Mouse (Mus musculus) kidney, embryonic 15.5 days (tissue): Measurements from ENCODE around the gene Foxp1. TPM values are rescaled to one million over a fixed set of nuclear protein-coding genes. Genes with fewer than 3 reads are reported as not detected.
A peak's percentile ranks its signal among the peaks of the same experiment; 100 is the strongest.

ENCODE experiments used
- ATAC-seq: fragments of 200-750 bp; cut with Nextera tagmentation; replicated peaks from 2 replicates; pipeline ENCODE4 v1.8.0; 2017; ENCODE audit warnings: moderate TSS enrichment; ENCODE audit not compliant: low FRiP score
- H3K27ac ChIP-seq: fragments of 300-500 bp; sonication (generic); 2 replicates; pipeline ENCODE4 v1.5.1; 2015; ENCODE audit warnings: mild to moderate bottlenecking, inconsistent platforms
- H3K27me3 ChIP-seq: fragments of 300-500 bp; sonication (generic); 2 replicates; pipeline ENCODE4 v1.6.1; 2015; ENCODE audit warnings: inconsistent platforms
- H3K36me3 ChIP-seq: fragments of 300-500 bp; sonication (generic); 2 replicates; pipeline ENCODE4 v1.6.1; 2015; ENCODE audit warnings: inconsistent platforms
- H3K4me1 ChIP-seq: fragments of 300-500 bp; sonication (generic); 2 replicates; pipeline ENCODE4 v1.6.1; 2015; ENCODE audit warnings: inconsistent platforms
- H3K4me2 ChIP-seq: fragments of 300-500 bp; sonication (generic); 2 replicates; pipeline ENCODE4 v1.6.1; 2015; ENCODE audit warnings: moderate library complexity, mild to moderate bottlenecking, inconsistent platforms
- H3K4me3 ChIP-seq: fragments of 300-500 bp; sonication (generic); replicated peaks from 2 replicates; pipeline ENCODE4 v1.5.1; 2015; ENCODE audit warnings: mild to moderate bottlenecking, inconsistent platforms
- H3K9ac ChIP-seq: fragments of 300-500 bp; sonication (generic); 2 replicates; pipeline ENCODE4 v1.6.1; 2015; ENCODE audit warnings: mild to moderate bottlenecking, inconsistent platforms
- H3K9me3 ChIP-seq: fragments of 300-500 bp; sonication (generic); replicated peaks from 2 replicates; pipeline ENCODE4 v1.6.1; 2016; ENCODE audit warnings: inconsistent platforms
- WGBS: fragments of 180-500 bp; shearing (Covaris S2); methylation state at CpG from one replicate; pipeline ENCODE4 v1.1.7; 2015; ENCODE audit warnings: mixed read lengths; 5-methylcytosine and 5-hydroxymethylcytosine counted together
- polyA plus RNA-seq: library from polyadenylated mRNA; unstranded; fragments of >200 nt; fragmentation: Nextera tagmentation; extraction: Ambion mirVana; gene quantifications from 2 replicates; pipeline ENCODE4 v1.2.1, GENCODE M21; 2015

Foxp1 gene
- polyA plus RNA-seq, 1 experiment from 2014 or later, result 50.2 TPM

GRCm38 (mm10) chr6:99534211-99534745 lies 11.8 kb upstream of the Foxp1 start:
- Histone ChIP-seq H3K9ac (no peak overlapping the region), H3K27ac (no peak overlapping the region), H3K36me3 (no peaks in the 10 kb centered on the region), H3K4me3 (no peak overlapping the region), H3K27me3 (no peaks in the 10 kb centered on the region), H3K9me3 (no peaks in the 10 kb centered on the region), H3K4me1 (no peaks in the 10 kb centered on the region; the same call in 1 of the 2 replicates), H3K4me2 (no peak overlapping the region)
- 65% methylated on average over 5 of the region's 5 CpGs for WGBS
- no peak for ATAC-seq

GRCm38 (mm10) chr6:99532458-99532857 lies 9.9 kb upstream of the Foxp1 start:
- no peaks in the 10 kb centered on the region; the same call in 1 of the 2 replicates for H3K4me1 ChIP-seq
- H3K9me3 ChIP-seq, result 0 out of 2 replicates have a peak, but pooled peaks cover under 1% of the 10 kb centered on the region
- WGBS, result 84% methylated on average over 4 of the region's 4 CpGs
- ATAC-seq, result no peak
- H3K36me3 ChIP-seq, result peaks cover 3% of the 10 kb centered on the region; the same call in 1 of the 2 replicates
- no peak overlapping the region for H3K9ac ChIP-seq
- H3K4me2 ChIP-seq, result no peak overlapping the region
- H3K4me3 ChIP-seq, result no peak overlapping the region
- no peaks in the 10 kb centered on the region for H3K27me3 ChIP-seq
- no peak overlapping the region for H3K27ac ChIP-seq

GRCm38 (mm10) chr6:99528972-99529371 lies 6.5 kb upstream of the Foxp1 start:
- H3K36me3 ChIP-seq, result peaks cover 17% of the 10 kb centered on the region
- no peak overlapping the region for H3K4me2 ChIP-seq
- H3K4me3 ChIP-seq, result no peak overlapping the region
- H3K27me3 ChIP-seq, result no peaks in the 10 kb centered on the region
- no peak for ATAC-seq
- H3K9me3 ChIP-seq, result peaks cover 5% of the 10 kb centered on the region; the same call in 1 of the 2 replicates
- peaks cover 5% of the 10 kb centered on the region for H3K4me1 ChIP-seq
- H3K27ac ChIP-seq, result no peak overlapping the region
- WGBS, result 77% methylated on average over 2 of the region's 2 CpGs
- no peak overlapping the region for H3K9ac ChIP-seq

- peaks cover 5% of the 10 kb centered on the region; the same call in 1 of the 2 replicates for H3K9me3 ChIP-seq
- no peak overlapping the region for H3K27ac ChIP-seq
- WGBS, result 86% methylated on average over 6 of the region's 6 CpGs
- H3K4me2 ChIP-seq, result no peak overlapping the region
- no peak overlapping the region for H3K4me3 ChIP-seq
- H3K27me3 ChIP-seq, result no peaks in the 10 kb centered on the region
- H3K9ac ChIP-seq, result no peak overlapping the region
- no peak for ATAC-seq
- H3K36me3 ChIP-seq, result peaks cover 17% of the 10 kb centered on the region
- H3K4me1 ChIP-seq, result peaks cover 10% of the 10 kb centered on the region
These were observed 5.1 kb upstream of the Foxp1 start for GRCm38 (mm10) chr6:99527457-99528105.

- Histone ChIP-seq H3K4me2 (no peak overlapping the region), H3K9me3 (peaks cover 5% of the 10 kb centered on the region; the same call in 1 of the 2 replicates), H3K27me3 (no peaks in the 10 kb centered on the region), H3K27ac (no peak overlapping the region), H3K9ac (no peak overlapping the region), H3K4me1 (peaks cover 10% of the 10 kb centered on the region), H3K36me3 (peaks cover 17% of the 10 kb centered on the region), H3K4me3 (no peak overlapping the region)
- WGBS, result 48% methylated on average over 8 of the region's 8 CpGs
- no peak for ATAC-seq
These were observed 2.8 kb upstream of the Foxp1 start for GRCm38 (mm10) chr6:99525351-99525750.

- Histone ChIP-seq H3K4me3 (peak overlapping the region; percentile 77), H3K9ac (peak overlapping the region; percentile 90), H3K9me3 (peaks cover 5% of the 10 kb centered on the region; the same call in 1 of the 2 replicates), H3K36me3 (peaks cover 17% of the 10 kb centered on the region), H3K4me1 (peaks cover 14% of the 10 kb centered on the region), H3K4me2 (peak overlapping the region; percentile 88), H3K27me3 (no peaks in the 10 kb centered on the region), H3K27ac (peak overlapping the region; percentile 100)
- WGBS, result 21% methylated on average over 10 of the region's 10 CpGs
- no peak for ATAC-seq
These were observed 1.3 kb upstream of the Foxp1 start for GRCm38 (mm10) chr6:99523679-99524370.

DNA sequence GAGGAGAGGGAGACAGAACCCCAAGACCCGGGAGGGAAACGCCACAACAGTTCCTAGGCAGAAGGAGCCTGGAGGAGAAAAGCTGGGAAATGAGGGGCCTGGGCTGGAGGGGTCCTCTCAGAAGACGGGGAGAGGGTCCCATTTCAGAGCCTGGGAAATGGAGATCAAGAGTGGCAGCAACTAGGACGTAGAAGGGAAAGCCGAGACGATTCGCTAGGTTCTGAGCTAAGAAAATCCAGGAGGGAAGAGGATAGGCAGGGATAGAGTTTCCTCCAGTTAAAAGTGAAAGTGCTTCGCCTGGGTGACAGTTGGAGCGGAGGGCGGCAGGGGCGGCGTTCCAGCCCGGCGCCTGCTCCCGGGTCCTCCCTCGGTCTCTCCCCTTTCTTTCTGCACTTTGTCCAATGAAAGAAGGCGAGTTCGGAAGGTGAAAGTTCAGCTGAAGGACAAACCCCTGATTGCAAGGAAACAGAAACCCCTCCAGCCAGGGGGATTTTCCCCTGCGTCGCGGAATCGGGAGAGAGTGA lies 650 bp upstream of the Foxp1 start:
- no peaks in the 10 kb centered on the region for H3K27me3 ChIP-seq
- H3K27ac ChIP-seq, result peak overlapping the region; percentile 100
- peak overlapping the region; percentile 90 for H3K9ac ChIP-seq
- peak; percentile 73 for ATAC-seq
- peak overlapping the region; percentile 88 for H3K4me2 ChIP-seq
- WGBS, result under 1% methylated on average over 22 of the region's 22 CpGs
- peak overlapping the region; percentile 77 for H3K4me3 ChIP-seq
- H3K36me3 ChIP-seq, result peaks cover 17% of the 10 kb centered on the region
- peaks cover 14% of the 10 kb centered on the region for H3K4me1 ChIP-seq
- H3K9me3 ChIP-seq, result peaks cover 5% of the 10 kb centered on the region; the same call in 1 of the 2 replicates

GRCm38 (mm10) chr6:99521641-99522358 lies 721 bp downstream of the Foxp1 start:
- peak; percentile 26 for ATAC-seq
- under 1% methylated on average over 64 of the region's 64 CpGs for WGBS

DNA sequence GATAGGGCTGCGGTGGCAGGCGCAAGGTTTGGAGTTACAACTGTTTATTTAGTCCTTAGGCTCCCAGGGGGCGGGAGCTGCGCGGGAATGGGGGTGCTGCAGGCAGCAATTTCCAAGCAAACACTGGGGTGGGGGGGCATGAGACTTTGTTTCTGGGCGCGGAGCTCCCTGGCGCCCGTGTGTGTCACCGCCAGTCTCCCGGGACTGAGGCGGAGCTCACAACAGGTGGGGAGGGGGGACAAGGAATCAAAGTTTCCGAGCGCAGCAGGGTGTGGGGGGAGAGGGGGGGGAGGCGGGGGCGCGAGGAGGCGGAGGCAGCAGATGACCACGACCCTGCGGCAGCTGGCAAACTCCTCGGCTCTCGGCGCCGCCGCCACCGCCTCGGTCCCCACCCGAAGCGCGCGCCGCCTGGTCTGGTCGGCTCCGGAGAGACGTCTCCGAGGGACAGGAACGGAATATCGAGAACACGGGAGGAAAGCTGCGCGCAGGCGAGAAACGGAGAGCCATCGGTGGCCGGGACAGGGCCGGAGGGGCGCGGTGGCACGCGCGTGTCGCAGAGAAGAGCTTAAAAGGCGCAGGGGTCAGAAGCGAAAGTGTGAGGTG lies 1.4 kb downstream of the Foxp1 start:
- peak; percentile 79 for ATAC-seq
- Histone ChIP-seq H3K4me3 (peak overlapping the region; percentile 77), H3K9ac (peak overlapping the region; percentile 90), H3K27me3 (no peaks in the 10 kb centered on the region), H3K36me3 (peaks cover 1% of the 10 kb centered on the region), H3K4me1 (peaks cover 26% of the 10 kb centered on the region), H3K27ac (peak overlapping the region; percentile 100), H3K9me3 (no peaks in the 10 kb centered on the region), H3K4me2 (peak overlapping the region; percentile 88)
- under 1% methylated on average over 47 of the region's 54 CpGs for WGBS

More at GRCm38 (mm10) chr6:99521641-99522358, 721 bp downstream of the Foxp1 start:
- Histone ChIP-seq H3K27ac (peak overlapping the region; percentile 100), H3K4me2 (peak overlapping the region; percentile 88), H3K27me3 (no peaks in the 10 kb centered on the region), H3K36me3 (peaks cover 8% of the 10 kb centered on the region), H3K9me3 (no peaks in the 10 kb centered on the region), H3K9ac (peak overlapping the region; percentile 90), H3K4me3 (peak overlapping the region; percentile 77), H3K4me1 (peaks cover 20% of the 10 kb centered on the region)

DNA sequence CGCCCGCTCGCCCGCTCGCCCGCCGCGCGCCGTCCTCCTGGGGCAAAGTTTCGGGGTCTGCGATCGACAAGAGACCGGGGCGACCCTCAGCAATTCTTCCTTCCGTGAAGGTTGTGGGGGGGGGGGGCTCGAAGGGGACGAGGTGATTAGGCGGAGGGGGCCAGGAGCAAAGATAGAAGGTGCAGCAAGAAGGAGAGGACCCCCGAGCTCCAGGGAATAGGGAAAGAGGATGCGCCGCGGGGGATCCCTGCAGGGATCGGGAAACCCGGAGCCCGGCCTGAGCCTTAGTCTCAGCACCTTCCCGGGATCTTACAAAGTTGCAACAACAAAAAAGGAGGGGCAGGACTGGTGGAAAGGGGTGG lies 1.9 kb downstream of the Foxp1 start:
- no peak for ATAC-seq
- peak overlapping the region; percentile 88 for H3K4me2 ChIP-seq
- peak overlapping the region; percentile 90 for H3K9ac ChIP-seq
- peak overlapping the region; percentile 100 for H3K27ac ChIP-seq
- peaks cover 30% of the 10 kb centered on the region for H3K4me1 ChIP-seq
- no peaks in the 10 kb centered on the region for H3K27me3 ChIP-seq
- under 1% methylated on average over 27 of the region's 27 CpGs for WGBS
- H3K9me3 ChIP-seq, result no peaks in the 10 kb centered on the region
- H3K36me3 ChIP-seq, result no peaks in the 10 kb centered on the region
- H3K4me3 ChIP-seq, result peak overlapping the region; percentile 77
